Mouse (Mus musculus): ENCODE data around the gene Myof.

DNA sequence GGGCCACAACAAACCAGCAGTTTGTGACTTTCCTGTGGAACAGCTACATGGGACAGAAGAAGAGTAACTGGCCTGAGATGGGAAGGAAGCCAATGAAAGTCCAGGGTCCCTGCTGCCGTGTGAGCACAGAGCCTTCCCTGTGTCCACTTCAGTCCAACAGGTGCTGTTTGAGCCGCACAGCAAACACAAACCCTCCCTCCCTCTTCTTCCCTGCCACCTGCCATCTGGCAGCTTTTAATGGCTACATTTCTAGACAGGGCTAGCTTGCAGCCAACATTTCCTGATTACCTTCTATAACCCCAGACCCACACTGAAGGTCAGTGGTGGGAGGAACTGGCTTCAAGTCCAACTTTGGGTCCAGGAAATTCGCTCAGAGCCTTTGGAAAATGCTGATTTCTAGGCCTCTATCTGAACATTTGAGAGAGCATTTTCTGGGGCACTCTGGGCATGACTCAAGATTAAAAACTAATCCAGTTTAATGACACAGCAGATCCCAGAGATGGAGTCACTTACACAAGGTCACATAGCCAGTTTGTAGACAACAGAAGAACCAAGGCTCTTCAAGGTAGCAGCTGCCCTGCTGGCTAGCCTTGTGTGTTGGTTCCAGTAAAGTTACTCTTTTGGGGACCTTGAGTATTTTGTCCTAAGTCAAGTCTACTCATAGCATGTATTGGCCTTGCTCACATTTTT lies 34.6 kb upstream of the Myof start:
- TF ChIP-seq ZC3H11A (IDR thresholded peaks at IDR 0.05; ENCODE audit: borderline replicate concordance, low read depth, low read length) (no peak), MAFK (IDR thresholded peaks at IDR 0.05; ENCODE audit: insufficient read depth, low read depth, low read length) (no peak), CHD2 (IDR thresholded peaks at IDR 0.05; ENCODE audit: low read depth, low read length) (no peak), ZNF384 (IDR thresholded peaks at IDR 0.05; ENCODE audit: low read depth, low read length) (no peak), HCFC1 (IDR thresholded peaks at IDR 0.05; ENCODE audit: borderline replicate concordance, insufficient read depth, low read length) (no peak)
